Mouse (Mus musculus) lung, postnatal 0 days (tissue): ENCODE measurements at regions not wholly inside any gene's neighbourhood (a gene's known extent, or its start where the extent isn't known, plus 50 kb on each side); places are given as distances from the start of the nearest gene placed in this dataset.

Experiments used
- CTCF ChIP-seq: IDR thresholded peaks from 2 replicates; pipeline ENCODE4 v1.5.1; 2016; ENCODE audit warnings: antibody characterized with exemption, mild to moderate bottlenecking
- EP300 ChIP-seq: IDR thresholded peaks from 2 replicates; pipeline ENCODE4 v1.6.1; 2016; ENCODE audit warnings: antibody characterized with exemption, mild to moderate bottlenecking, control low read depth

DNA sequence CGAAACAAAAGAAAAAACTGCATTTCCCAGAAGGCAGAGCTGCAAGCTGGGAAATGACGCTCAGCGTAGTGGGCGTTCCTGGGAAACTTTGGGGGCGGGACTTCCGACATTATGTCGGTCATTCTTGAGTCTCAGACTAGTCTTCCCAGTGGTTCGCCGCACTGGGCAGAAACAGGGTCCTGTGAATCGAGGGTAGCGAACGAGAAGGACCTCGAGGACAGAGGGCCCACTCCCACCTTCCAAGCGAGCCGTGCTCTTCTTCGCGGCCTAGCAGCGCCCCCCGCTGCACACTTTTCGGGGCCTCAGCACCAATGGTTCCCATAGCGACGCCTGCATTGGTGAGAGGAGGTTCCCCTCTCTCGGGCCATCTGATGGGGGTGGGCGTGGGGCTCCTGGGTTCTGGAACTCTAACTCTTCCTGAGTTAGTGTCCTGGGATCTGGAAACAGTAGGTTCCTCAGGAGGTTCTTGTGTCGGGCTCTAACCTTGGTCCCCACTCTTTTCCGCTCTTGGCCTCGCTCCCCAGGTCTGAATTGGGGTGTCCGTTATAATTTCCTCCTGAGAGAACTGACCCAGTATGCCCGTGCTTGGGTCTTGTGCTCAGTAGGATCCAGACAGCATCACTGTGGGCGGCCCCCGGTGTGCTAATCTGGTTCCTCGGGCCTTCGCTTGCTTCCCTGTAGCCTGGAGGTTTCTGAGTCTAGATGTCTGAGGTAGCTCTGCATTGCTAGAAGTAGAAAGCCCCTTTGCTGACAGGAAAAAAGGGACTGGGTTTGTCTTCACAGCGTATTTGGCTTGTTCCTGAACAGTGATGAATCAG, 52.8 kb upstream of the Gramd1a start:
- TF ChIP-seq CTCF = peak; percentile 34
- no peak for TF ChIP-seq EP300
